Mouse (Mus musculus): ENCODE results near the gene Dusp5. TPM values are rescaled to one million over a fixed set of nuclear protein-coding genes. Genes with fewer than 3 reads are reported as not detected.
"Not testable (repeated sequence)": the region's sequence is repeated elsewhere in the genome, so short reads cannot be mapped to it uniquely, and the experiment has no call there.

Dusp5 gene
- polyA plus RNA-seq, 1 experiment from 2014 or later: 4.2 TPM

GRCm38 (mm10) chr19:53490898-53491297 is 38.0 kb upstream of the Dusp5 start:
- no peak overlapping the region for H3K9ac ChIP-seq (replicated peaks; ENCODE audit: low read length)
- ATAC-seq (replicated peaks; ENCODE audit: insufficient number of reproducible peaks, low FRiP score, low TSS enrichment, low read depth) (no peak), DNase-seq (ENCODE audit: low spot score) (no peak)
- H3K36me3 ChIP-seq (replicated peaks; ENCODE audit: control insufficient read depth, insufficient read depth, low read depth, low read length): no peaks in the 10 kb centered on the region
- H3K4me2 ChIP-seq (ENCODE audit: low read depth, low read length): no peak overlapping the region
- no peaks in the 10 kb centered on the region for H3K9me3 ChIP-seq (replicated peaks; ENCODE audit: control insufficient read depth, low read length)
- H3K27ac ChIP-seq (replicated peaks; ENCODE audit: low read depth, low read length): no peak overlapping the region
- H3K4me3 ChIP-seq (ENCODE audit: low read depth, low read length): no peak overlapping the region
- WGBS: 78% methylated on average over 8 of the region's 8 CpGs
- no peaks in the 10 kb centered on the region for H3K4me1 ChIP-seq (ENCODE audit: control insufficient read depth, insufficient read depth, low read length)
- no peaks in the 10 kb centered on the region for H3K27me3 ChIP-seq (ENCODE audit: control insufficient read depth, insufficient read depth, low read length)

- H3K9ac ChIP-seq (replicated peaks; ENCODE audit: low read length): no peak overlapping the region
Observed at GRCm38 (mm10) chr19:53492528-53492927, 36.4 kb upstream of the Dusp5 start.

GRCm38 (mm10) chr19:53493866-53494265 is 35.0 kb upstream of the Dusp5 start:
- H3K27ac ChIP-seq (replicated peaks; ENCODE audit: low read depth, low read length): no peak overlapping the region
- DNase-seq (ENCODE audit: low spot score) (no peak), ATAC-seq (replicated peaks; ENCODE audit: insufficient number of reproducible peaks, low FRiP score, low TSS enrichment, low read depth) (no peak)
- H3K36me3 ChIP-seq (replicated peaks; ENCODE audit: control insufficient read depth, insufficient read depth, low read depth, low read length): no peaks in the 10 kb centered on the region
- H3K4me3 ChIP-seq (ENCODE audit: low read depth, low read length): no peak overlapping the region
- H3K4me2 ChIP-seq (ENCODE audit: low read depth, low read length): no peak overlapping the region
- H3K9ac ChIP-seq (replicated peaks; ENCODE audit: low read length): no peak overlapping the region
- no peaks in the 10 kb centered on the region for H3K4me1 ChIP-seq (ENCODE audit: control insufficient read depth, insufficient read depth, low read length)
- no peaks in the 10 kb centered on the region for H3K27me3 ChIP-seq (ENCODE audit: control insufficient read depth, insufficient read depth, low read length)
- no peaks in the 10 kb centered on the region for H3K9me3 ChIP-seq (replicated peaks; ENCODE audit: control insufficient read depth, low read length)
- WGBS: 74% methylated on average over 5 of the region's 5 CpGs

More at GRCm38 (mm10) chr19:53492528-53492927, 36.4 kb upstream of the Dusp5 start:
- H3K36me3 ChIP-seq (replicated peaks; ENCODE audit: control insufficient read depth, insufficient read depth, low read depth, low read length): no peaks in the 10 kb centered on the region
- no peak overlapping the region for H3K27ac ChIP-seq (replicated peaks; ENCODE audit: low read depth, low read length)
- ATAC-seq (replicated peaks; ENCODE audit: insufficient number of reproducible peaks, low FRiP score, low TSS enrichment, low read depth): no peak
- H3K4me3 ChIP-seq (ENCODE audit: low read depth, low read length): no peak overlapping the region
- no peaks in the 10 kb centered on the region for H3K4me1 ChIP-seq (ENCODE audit: control insufficient read depth, insufficient read depth, low read length)
- H3K4me2 ChIP-seq (ENCODE audit: low read depth, low read length): no peak overlapping the region
- H3K27me3 ChIP-seq (ENCODE audit: control insufficient read depth, insufficient read depth, low read length): no peaks in the 10 kb centered on the region
- WGBS: 85% methylated on average over 4 of the region's 4 CpGs
- no peak for DNase-seq (ENCODE audit: low spot score)
- no peaks in the 10 kb centered on the region for H3K9me3 ChIP-seq (replicated peaks; ENCODE audit: control insufficient read depth, low read length)

- Histone ChIP-seq H3K36me3 (replicated peaks; ENCODE audit: control insufficient read depth, insufficient read depth, low read depth, low read length) (no peaks in the 10 kb centered on the region), H3K27me3 (ENCODE audit: control insufficient read depth, insufficient read depth, low read length) (no peaks in the 10 kb centered on the region), H3K4me2 (ENCODE audit: low read depth, low read length) (no peak overlapping the region), H3K27ac (replicated peaks; ENCODE audit: low read depth, low read length) (no peak overlapping the region), H3K4me1 (ENCODE audit: control insufficient read depth, insufficient read depth, low read length) (no peaks in the 10 kb centered on the region), H3K4me3 (ENCODE audit: low read depth, low read length) (no peak overlapping the region), H3K9me3 (replicated peaks; ENCODE audit: control insufficient read depth, low read length) (no peaks in the 10 kb centered on the region), H3K9ac (replicated peaks; ENCODE audit: low read length) (no peak overlapping the region)
- 61% methylated on average over 3 of the region's 3 CpGs for WGBS
- DNase-seq (ENCODE audit: low spot score): no peak
- no peak for ATAC-seq (replicated peaks; ENCODE audit: insufficient number of reproducible peaks, low FRiP score, low TSS enrichment, low read depth)
Observed at GRCm38 (mm10) chr19:53497910-53498309, 31.0 kb upstream of the Dusp5 start.

GRCm38 (mm10) chr19:53499049-53499448 is 29.9 kb upstream of the Dusp5 start:
- Histone ChIP-seq H3K27me3 (ENCODE audit: control insufficient read depth, insufficient read depth, low read length) (no peaks in the 10 kb centered on the region), H3K9me3 (replicated peaks; ENCODE audit: control insufficient read depth, low read length) (no peaks in the 10 kb centered on the region), H3K27ac (replicated peaks; ENCODE audit: low read depth, low read length) (no peak overlapping the region), H3K36me3 (replicated peaks; ENCODE audit: control insufficient read depth, insufficient read depth, low read depth, low read length) (no peaks in the 10 kb centered on the region), H3K4me2 (ENCODE audit: low read depth, low read length) (no peak overlapping the region), H3K4me1 (ENCODE audit: control insufficient read depth, insufficient read depth, low read length) (no peaks in the 10 kb centered on the region), H3K4me3 (ENCODE audit: low read depth, low read length) (no peak overlapping the region), H3K9ac (replicated peaks; ENCODE audit: low read length) (no peak overlapping the region)
- DNase-seq (ENCODE audit: low spot score): no peak
- 86% methylated on average over 8 of the region's 8 CpGs for WGBS
- no peak for ATAC-seq (replicated peaks; ENCODE audit: insufficient number of reproducible peaks, low FRiP score, low TSS enrichment, low read depth)

GRCm38 (mm10) chr19:53499451-53499940 is 29.4 kb upstream of the Dusp5 start:
- Histone ChIP-seq H3K4me1 (ENCODE audit: control insufficient read depth, insufficient read depth, low read length) (no peaks in the 10 kb centered on the region), H3K4me3 (ENCODE audit: low read depth, low read length) (no peak overlapping the region), H3K4me2 (ENCODE audit: low read depth, low read length) (no peak overlapping the region), H3K36me3 (replicated peaks; ENCODE audit: control insufficient read depth, insufficient read depth, low read depth, low read length) (no peaks in the 10 kb centered on the region), H3K9ac (replicated peaks; ENCODE audit: low read length) (no peak overlapping the region), H3K9me3 (replicated peaks; ENCODE audit: control insufficient read depth, low read length) (no peaks in the 10 kb centered on the region), H3K27ac (replicated peaks; ENCODE audit: low read depth, low read length) (no peak overlapping the region), H3K27me3 (ENCODE audit: control insufficient read depth, insufficient read depth, low read length) (no peaks in the 10 kb centered on the region)
- DNase-seq (ENCODE audit: low spot score) (no peak), ATAC-seq (replicated peaks; ENCODE audit: insufficient number of reproducible peaks, low FRiP score, low TSS enrichment, low read depth) (no peak)
- 86% methylated on average over 4 of the region's 4 CpGs for WGBS

- Histone ChIP-seq H3K4me3 (ENCODE audit: low read depth, low read length) (no peak overlapping the region), H3K36me3 (replicated peaks; ENCODE audit: control insufficient read depth, insufficient read depth, low read depth, low read length) (no peaks in the 10 kb centered on the region), H3K4me2 (ENCODE audit: low read depth, low read length) (no peak overlapping the region), H3K9ac (replicated peaks; ENCODE audit: low read length) (no peak overlapping the region), H3K27me3 (ENCODE audit: control insufficient read depth, insufficient read depth, low read length) (no peaks in the 10 kb centered on the region), H3K27ac (replicated peaks; ENCODE audit: low read depth, low read length) (no peak overlapping the region), H3K9me3 (replicated peaks; ENCODE audit: control insufficient read depth, low read length) (no peaks in the 10 kb centered on the region), H3K4me1 (ENCODE audit: control insufficient read depth, insufficient read depth, low read length) (no peaks in the 10 kb centered on the region)
- WGBS: 79% methylated on average over 25 of the region's 25 CpGs
- DNase-seq (ENCODE audit: low spot score) (no peak), ATAC-seq (replicated peaks; ENCODE audit: insufficient number of reproducible peaks, low FRiP score, low TSS enrichment, low read depth) (no peak)
Observed at GRCm38 (mm10) chr19:53500298-53501006, 28.5 kb upstream of the Dusp5 start.

GRCm38 (mm10) chr19:53501239-53501638 is 27.7 kb upstream of the Dusp5 start:
- not testable (repeated sequence) for H3K27me3 ChIP-seq (ENCODE audit: control insufficient read depth, insufficient read depth, low read length); DNase-seq (ENCODE audit: low spot score); H3K9me3 ChIP-seq (replicated peaks; ENCODE audit: control insufficient read depth, low read length); H3K4me3 ChIP-seq (ENCODE audit: low read depth, low read length); H3K27ac ChIP-seq (replicated peaks; ENCODE audit: low read depth, low read length); H3K9ac ChIP-seq (replicated peaks; ENCODE audit: low read length); H3K4me1 ChIP-seq (ENCODE audit: control insufficient read depth, insufficient read depth, low read length); ATAC-seq (replicated peaks; ENCODE audit: insufficient number of reproducible peaks, low FRiP score, low TSS enrichment, low read depth); H3K36me3 ChIP-seq (replicated peaks; ENCODE audit: control insufficient read depth, insufficient read depth, low read depth, low read length); H3K4me2 ChIP-seq (ENCODE audit: low read depth, low read length)
- 81% methylated on average over 7 of the region's 7 CpGs for WGBS

Data from embryonic facial prominence, embryonic 11.5 days (tissue).